Mouse (Mus musculus): ENCODE results near the gene Rsph6a.

Rsph6a gene

GRCm38 (mm10) chr7:19080451-19080950 lies 26.0 kb downstream of the Rsph6a start:
- no peak for DNase-seq (ENCODE audit: low spot score)

- no peak for DNase-seq (ENCODE audit: low spot score)
Observed at GRCm38 (mm10) chr7:19082171-19082570, 27.7 kb downstream of the Rsph6a start.

- DNase-seq (ENCODE audit: low spot score), result no peak
Observed at GRCm38 (mm10) chr7:19083096-19083495, 28.6 kb downstream of the Rsph6a start.

GRCm38 (mm10) chr7:19083701-19084100 lies 29.2 kb downstream of the Rsph6a start, which contains the start of gene Dmpk:
Gene Dmpk (plus strand): TSS chr7:19083849.
- DNase-seq (ENCODE audit: low spot score), result no peak

- no peak for DNase-seq (ENCODE audit: low spot score)
Observed at GRCm38 (mm10) chr7:19084277-19084771, 29.8 kb downstream of the Rsph6a start.

GRCm38 (mm10) chr7:19084921-19085473 lies 30.5 kb downstream of the Rsph6a start:
- DNase-seq (ENCODE audit: low spot score), result no peak

- DNase-seq (ENCODE audit: low spot score), result no peak
Observed at GRCm38 (mm10) chr7:19085495-19085894, 31.0 kb downstream of the Rsph6a start.

- DNase-seq (ENCODE audit: low spot score), result peak; percentile 72
Observed at GRCm38 (mm10) chr7:19086042-19086441, 31.6 kb downstream of the Rsph6a start.

- DNase-seq (ENCODE audit: low spot score), result no peak
Observed at GRCm38 (mm10) chr7:19086760-19087159, 32.3 kb downstream of the Rsph6a start.

- DNase-seq (ENCODE audit: low spot score), result no peak
Observed at GRCm38 (mm10) chr7:19088813-19089212, 34.3 kb downstream of the Rsph6a start.

GRCm38 (mm10) chr7:19091913-19092312 lies 37.4 kb downstream of the Rsph6a start:
- DNase-seq (ENCODE audit: low spot score), result no peak

- peak; percentile 66 for DNase-seq (ENCODE audit: low spot score)
Observed at GRCm38 (mm10) chr7:19092381-19093173, 38.1 kb downstream of the Rsph6a start.

- DNase-seq (ENCODE audit: low spot score), result peak; percentile 80
Observed at GRCm38 (mm10) chr7:19093174-19093521, 38.7 kb downstream of the Rsph6a start.

GRCm38 (mm10) chr7:19093537-19094385 lies 39.3 kb downstream of the Rsph6a start:
- peak; percentile 98 for DNase-seq (ENCODE audit: low spot score)

- no peak for DNase-seq (ENCODE audit: low spot score)
Observed at GRCm38 (mm10) chr7:19094471-19094825, 40.0 kb downstream of the Rsph6a start, which contains the start of gene Six5. Gene Six5 (plus strand): TSS chr7:19094594.

- peak; percentile 50 for DNase-seq (ENCODE audit: low spot score)
Observed at GRCm38 (mm10) chr7:19094826-19095750, 40.6 kb downstream of the Rsph6a start.

- DNase-seq (ENCODE audit: low spot score), result peak; percentile 84
Observed at GRCm38 (mm10) chr7:19095751-19096110, 41.2 kb downstream of the Rsph6a start.

- DNase-seq (ENCODE audit: low spot score), result no peak
Observed at GRCm38 (mm10) chr7:19096421-19096976, 42.0 kb downstream of the Rsph6a start.

- no peak for DNase-seq (ENCODE audit: low spot score)
Observed at GRCm38 (mm10) chr7:19097217-19097616, 42.7 kb downstream of the Rsph6a start.

- no peak for DNase-seq (ENCODE audit: low spot score)
Observed at GRCm38 (mm10) chr7:19097863-19098262, 43.4 kb downstream of the Rsph6a start.

- DNase-seq (ENCODE audit: low spot score), result no peak
Observed at GRCm38 (mm10) chr7:19098811-19099210, 44.3 kb downstream of the Rsph6a start.
